Mouse (Mus musculus) limb, embryonic 12.5 days (tissue): ENCODE results near the gene Tepp. TPM values are rescaled to one million over a fixed set of nuclear protein-coding genes. Genes with fewer than 3 reads are reported as not detected.

Experiments used
- ATAC-seq: fragments of 200-750 bp; cut with Nextera tagmentation; 2 replicates; pipeline ENCODE4 v1.8.0; 2017; ENCODE audit warnings: low read depth, moderate TSS enrichment; ENCODE audit not compliant: insufficient number of reproducible peaks, insufficient read depth, low FRiP score, low TSS enrichment
- H3K27ac ChIP-seq: fragments of 300-500 bp; sonication (generic); 2 replicates; pipeline ENCODE4 v1.5.1; 2016; ENCODE audit warnings: mild to moderate bottlenecking, moderate library complexity
- H3K27me3 ChIP-seq: fragments of 300-500 bp; sonication (generic); 2 replicates; pipeline ENCODE4 v1.6.1; 2016; ENCODE audit warnings: mild to moderate bottlenecking, moderate library complexity
- H3K36me3 ChIP-seq: fragments of 300-500 bp; sonication (generic); 2 replicates; pipeline ENCODE4 v1.6.1; 2016; ENCODE audit warnings: mild to moderate bottlenecking, moderate library complexity
- H3K4me1 ChIP-seq: fragments of 300-500 bp; sonication (generic); replicated peaks from 2 replicates; pipeline ENCODE4 v1.6.1; 2016
- H3K4me2 ChIP-seq: fragments of 300-500 bp; sonication (generic); 2 replicates; pipeline ENCODE4 v1.6.1; 2016; ENCODE audit warnings: mild to moderate bottlenecking, moderate library complexity
- H3K4me3 ChIP-seq: fragments of 300-500 bp; sonication (generic); replicated peaks from 2 replicates; pipeline ENCODE4 v1.5.1; 2016; ENCODE audit warnings: mild to moderate bottlenecking
- H3K9ac ChIP-seq: fragments of 300-500 bp; sonication (generic); replicated peaks from 2 replicates; pipeline ENCODE4 v1.6.1; 2016; ENCODE audit warnings: mild to moderate bottlenecking, moderate library complexity
- H3K9me3 ChIP-seq: fragments of 300-500 bp; sonication (generic); 2 replicates; pipeline ENCODE4 v1.6.1; 2016; ENCODE audit warnings: mild to moderate bottlenecking, moderate library complexity
- WGBS: fragments of 180-500 bp; shearing (Covaris S2); methylation state at CpG from one replicate; pipeline ENCODE4 v1.1.7; 2016; 5-methylcytosine and 5-hydroxymethylcytosine counted together
- polyA plus RNA-seq: library from polyadenylated mRNA; unstranded; fragments of >200 nt; fragmentation: Nextera tagmentation; extraction: Ambion mirVana; gene quantifications from 2 replicates; pipeline ENCODE4 v1.2.1, GENCODE M21; 2016

The Tepp gene
- 0.56 TPM in 1 of 2 replicates, not detected in the other for polyA plus RNA-seq

- H3K4me2 ChIP-seq, result no peak within 1 kb of the TSS
- H3K36me3 ChIP-seq, result no peaks in the 10 kb centered on the region
- H3K27ac ChIP-seq, result no peak within 1 kb of the TSS
- H3K9me3 ChIP-seq, result no peaks in the 10 kb centered on the region
- no peaks in the 10 kb centered on the region for H3K4me1 ChIP-seq
- 0 out of 2 replicates have a peak within 1 kb of the TSS, but pooled peaks have one; percentile 12 for H3K9ac ChIP-seq
- 30% methylated on average over 6 of the region's 6 CpGs for WGBS
- no peak within 1 kb of the TSS for H3K4me3 ChIP-seq
- ATAC-seq, result no peak
- no peaks in the 10 kb centered on the region; the same call in 1 of the 2 replicates for H3K27me3 ChIP-seq
These were observed at the start of gene Tepp for GRCm38 (mm10) chr8:95310342-95310970. Gene Tepp (plus strand): TSS chr8:95310566.

DNA sequence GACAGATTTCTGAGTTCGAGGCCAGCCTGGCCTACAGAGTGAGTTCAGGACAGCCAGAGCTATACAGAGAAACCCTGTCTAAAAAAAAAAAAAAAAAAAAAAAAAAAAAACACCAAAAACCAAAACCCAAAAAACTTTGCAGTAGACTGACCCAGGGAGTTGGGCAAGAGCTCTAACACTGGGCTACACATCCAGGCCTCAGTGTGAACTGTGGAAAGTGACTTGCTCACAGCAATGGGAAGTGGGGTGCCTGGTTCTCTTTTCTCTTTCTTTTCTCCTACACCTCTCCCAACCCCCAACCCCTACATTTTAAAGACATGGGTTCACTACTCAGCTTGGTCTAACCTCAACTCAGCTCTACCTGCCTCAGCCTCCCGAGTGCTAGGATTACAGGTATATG is 48.2 kb upstream of the Tepp start:
- ATAC-seq, result no peak
- H3K4me3 ChIP-seq, result no peak overlapping the region
- 89% methylated on average over 2 of the region's 2 CpGs for WGBS

DNA sequence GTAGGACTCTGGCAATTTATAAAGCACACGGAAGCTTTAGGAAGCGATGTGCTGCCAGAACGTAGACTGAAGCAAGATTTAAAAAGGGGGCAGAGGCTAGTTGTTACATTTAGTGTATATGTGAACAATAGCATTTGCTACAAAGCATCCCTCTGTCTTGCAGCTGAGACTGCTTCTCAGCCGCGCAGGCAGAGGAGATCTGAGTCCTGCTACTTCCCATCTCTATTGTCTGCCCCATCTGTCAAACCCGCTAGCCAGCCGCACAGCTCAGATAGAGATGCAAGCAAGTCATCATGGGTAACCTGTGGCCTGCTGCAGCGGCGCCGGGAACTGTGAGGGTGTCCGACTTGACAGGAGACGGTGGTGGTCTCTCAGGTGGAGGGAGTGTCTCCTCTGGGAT is 39.9 kb upstream of the Tepp start:
- WGBS, result 83% methylated on average over 12 of the region's 12 CpGs
- no peaks in the 10 kb centered on the region for H3K4me1 ChIP-seq
- H3K9ac ChIP-seq, result no peak overlapping the region

More for the DNA sequence above, 48.2 kb upstream of the Tepp start:
- Histone ChIP-seq H3K27me3 (no peaks in the 10 kb centered on the region; the same call in 1 of the 2 replicates), H3K4me2 (no peak overlapping the region), H3K4me1 (no peaks in the 10 kb centered on the region), H3K27ac (no peak overlapping the region), H3K9me3 (no peaks in the 10 kb centered on the region), H3K9ac (no peak overlapping the region), H3K36me3 (no peaks in the 10 kb centered on the region)

DNA sequence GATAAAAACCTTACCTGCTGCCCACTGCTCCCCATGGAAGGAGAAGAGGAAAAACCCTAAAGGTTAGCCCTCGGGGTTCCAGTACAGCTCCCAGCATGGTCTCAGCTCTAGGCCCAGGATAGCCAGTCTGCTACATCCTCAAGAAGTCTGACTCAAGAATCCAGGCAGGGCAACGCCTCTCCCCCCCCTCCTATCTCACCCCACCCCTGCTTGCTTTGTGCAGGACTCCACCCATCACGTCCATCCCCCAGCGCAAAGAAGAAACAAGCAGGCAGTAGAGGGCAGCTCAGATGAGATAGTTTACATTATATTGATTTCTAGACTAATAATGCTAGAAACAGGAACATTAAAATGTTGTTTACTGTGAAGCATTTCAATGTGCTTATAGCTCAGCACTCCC is 38.5 kb upstream of the Tepp start:
- no peak overlapping the region for H3K4me3 ChIP-seq
- H3K9me3 ChIP-seq, result no peaks in the 10 kb centered on the region
- no peak overlapping the region for H3K27ac ChIP-seq
- H3K4me1 ChIP-seq, result no peaks in the 10 kb centered on the region
- 41% methylated on average over 4 of the region's 4 CpGs for WGBS
- H3K9ac ChIP-seq, result no peak overlapping the region
- H3K36me3 ChIP-seq, result no peaks in the 10 kb centered on the region
- H3K27me3 ChIP-seq, result no peaks in the 10 kb centered on the region
- no peak for ATAC-seq
- H3K4me2 ChIP-seq, result no peak overlapping the region

More for the DNA sequence above, 39.9 kb upstream of the Tepp start:
- no peak for ATAC-seq
- H3K4me3 ChIP-seq, result no peak overlapping the region
- no peak overlapping the region for H3K27ac ChIP-seq
- H3K27me3 ChIP-seq, result no peaks in the 10 kb centered on the region
- H3K36me3 ChIP-seq, result no peaks in the 10 kb centered on the region
- no peaks in the 10 kb centered on the region for H3K9me3 ChIP-seq
- no peak overlapping the region for H3K4me2 ChIP-seq

GRCm38 (mm10) chr8:95272871-95273270 is 37.5 kb upstream of the Tepp start:
- H3K4me3 ChIP-seq, result no peak overlapping the region
- 20% methylated on average over 2 of the region's 2 CpGs for WGBS
- ATAC-seq, result no peak
- H3K4me1 ChIP-seq, result no peaks in the 10 kb centered on the region
- no peak overlapping the region for H3K27ac ChIP-seq
- H3K9me3 ChIP-seq, result no peaks in the 10 kb centered on the region
- H3K9ac ChIP-seq, result no peak overlapping the region
- H3K27me3 ChIP-seq, result no peaks in the 10 kb centered on the region
- H3K36me3 ChIP-seq, result no peaks in the 10 kb centered on the region
- no peak overlapping the region for H3K4me2 ChIP-seq

GRCm38 (mm10) chr8:95281493-95281892 is 28.9 kb upstream of the Tepp start:
- no peaks in the 10 kb centered on the region for H3K36me3 ChIP-seq
- no peak for ATAC-seq
- H3K9ac ChIP-seq, result no peak overlapping the region
- no peak overlapping the region for H3K27ac ChIP-seq
- WGBS, result 57% methylated on average over 5 of the region's 5 CpGs
- no peaks in the 10 kb centered on the region for H3K9me3 ChIP-seq
- H3K4me2 ChIP-seq, result no peak overlapping the region
- no peak overlapping the region for H3K4me3 ChIP-seq
- H3K4me1 ChIP-seq, result no peaks in the 10 kb centered on the region
- H3K27me3 ChIP-seq, result no peaks in the 10 kb centered on the region

GRCm38 (mm10) chr8:95289066-95289650 is 21.2 kb upstream of the Tepp start:
- Histone ChIP-seq H3K27ac (no peak overlapping the region), H3K4me1 (peaks cover 5% of the 10 kb centered on the region; the same call in 1 of the 2 replicates), H3K4me2 (no peak overlapping the region), H3K9ac (no peak overlapping the region), H3K36me3 (no peaks in the 10 kb centered on the region), H3K4me3 (no peak overlapping the region), H3K9me3 (no peaks in the 10 kb centered on the region), H3K27me3 (no peaks in the 10 kb centered on the region)
- no peak for ATAC-seq
- 67% methylated on average over 6 of the region's 6 CpGs for WGBS

GRCm38 (mm10) chr8:95293172-95293571 is 17.2 kb upstream of the Tepp start:
- H3K27me3 ChIP-seq, result no peaks in the 10 kb centered on the region

DNA sequence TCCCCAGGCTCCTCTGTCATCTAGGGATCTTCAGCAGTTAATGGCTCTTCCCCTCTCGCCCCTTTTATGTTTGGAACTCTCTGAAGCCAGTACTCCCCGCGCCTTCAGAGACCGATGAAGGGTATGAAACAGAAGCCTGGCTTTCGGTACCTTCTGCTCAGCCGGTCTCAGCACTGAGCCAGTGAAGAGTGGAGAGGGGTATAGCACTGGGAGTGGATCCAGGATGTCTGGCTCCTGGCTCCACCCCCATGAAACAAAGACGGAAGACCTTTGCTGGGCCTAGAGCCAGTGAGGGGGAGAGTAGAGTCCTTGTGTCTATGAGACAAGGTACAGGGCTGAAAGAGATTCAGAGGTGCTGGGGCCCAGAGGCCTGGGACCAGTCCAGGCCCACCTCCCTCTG is 16.5 kb upstream of the Tepp start:
- Histone ChIP-seq H3K9ac (no peak overlapping the region), H3K36me3 (no peaks in the 10 kb centered on the region), H3K9me3 (no peaks in the 10 kb centered on the region), H3K27ac (peak overlapping the region; percentile 20; the same call in 1 of the 2 replicates), H3K4me2 (no peak overlapping the region), H3K4me1 (peaks cover 7% of the 10 kb centered on the region; the same call in 1 of the 2 replicates), H3K4me3 (no peak overlapping the region), H3K27me3 (no peaks in the 10 kb centered on the region)
- ATAC-seq, result no peak
- 75% methylated on average over 7 of the region's 7 CpGs for WGBS

More at GRCm38 (mm10) chr8:95293172-95293571, 17.2 kb upstream of the Tepp start:
- WGBS, result 77% methylated on average over 11 of the region's 11 CpGs
- H3K9me3 ChIP-seq, result no peaks in the 10 kb centered on the region
- H3K27ac ChIP-seq, result no peak overlapping the region
- H3K36me3 ChIP-seq, result no peaks in the 10 kb centered on the region
- H3K4me2 ChIP-seq, result no peak overlapping the region
- peaks cover 7% of the 10 kb centered on the region; the same call in 1 of the 2 replicates for H3K4me1 ChIP-seq
- H3K9ac ChIP-seq, result no peak overlapping the region
- ATAC-seq, result no peak
- H3K4me3 ChIP-seq, result no peak overlapping the region

DNA sequence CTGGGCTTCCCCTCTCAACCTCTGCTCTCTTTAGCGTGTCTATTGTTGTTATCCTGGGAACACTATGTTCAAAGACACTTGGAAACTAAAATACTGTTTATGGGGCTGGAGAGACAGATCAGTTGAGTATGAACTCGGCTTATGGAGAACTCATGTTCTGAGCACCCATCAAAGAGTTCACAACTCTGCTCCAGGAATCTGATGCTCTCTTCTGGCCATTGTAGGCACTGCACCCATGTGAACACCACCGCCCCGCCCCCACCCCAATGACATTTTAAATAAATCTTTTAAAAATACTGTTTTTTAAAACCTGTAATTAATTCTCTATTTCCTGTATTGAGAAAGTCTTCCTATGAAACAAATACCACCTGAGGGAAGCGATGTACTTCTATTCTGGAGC is 8.0 kb upstream of the Tepp start:
- Histone ChIP-seq H3K4me1 (no peaks in the 10 kb centered on the region), H3K4me3 (no peak overlapping the region), H3K27ac (no peak overlapping the region), H3K27me3 (no peaks in the 10 kb centered on the region), H3K9ac (no peak overlapping the region), H3K4me2 (no peak overlapping the region), H3K36me3 (no peaks in the 10 kb centered on the region), H3K9me3 (no peaks in the 10 kb centered on the region)
- 23% methylated on average over 5 of the region's 5 CpGs for WGBS
- no peak for ATAC-seq

DNA sequence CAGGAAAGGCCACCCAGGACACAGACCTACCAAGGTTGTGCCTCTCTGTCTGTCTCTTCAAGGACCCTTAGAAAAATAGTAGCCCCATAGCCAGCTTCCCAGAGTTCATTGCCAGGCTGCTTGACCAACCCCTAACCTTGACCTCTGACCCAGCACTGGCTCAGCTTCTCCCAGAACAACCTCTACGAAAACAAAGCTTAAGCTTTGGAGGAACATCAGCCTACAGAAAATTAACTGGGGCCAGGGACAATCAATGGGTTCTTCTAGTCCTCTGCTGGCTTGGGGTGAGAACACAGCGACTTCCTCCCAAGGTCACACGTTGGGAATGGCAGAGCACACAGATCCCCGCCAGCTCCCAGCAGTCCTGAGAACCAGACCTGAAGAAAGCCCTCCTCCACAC is 4.8 kb upstream of the Tepp start:
- H3K4me3 ChIP-seq, result no peak overlapping the region
- no peak overlapping the region for H3K27ac ChIP-seq
- no peaks in the 10 kb centered on the region for H3K36me3 ChIP-seq
- H3K4me1 ChIP-seq, result no peaks in the 10 kb centered on the region
- no peak overlapping the region for H3K4me2 ChIP-seq
- no peaks in the 10 kb centered on the region for H3K27me3 ChIP-seq
- WGBS, result 70% methylated on average over 4 of the region's 4 CpGs
- ATAC-seq, result no peak
- no peaks in the 10 kb centered on the region for H3K9me3 ChIP-seq
- H3K9ac ChIP-seq, result no peak overlapping the region
